Mouse (Mus musculus) erythroblast, embryonic 14.5 days (primary cell): Measurements from ENCODE around the gene Ncf2.
"Not testable (repeated sequence)": the region's sequence is repeated elsewhere in the genome, so short reads cannot be mapped to it uniquely, and the experiment has no call there.

Experiments used
- GATA1 ChIP-seq: IDR thresholded peaks from 2 replicates; pipeline ENCODE4 v1.6.1; 2012; ENCODE audit warnings: low read length, inconsistent platforms, mixed read lengths
- TAL1 ChIP-seq: IDR thresholded peaks from 3 replicates; pipeline ENCODE4 v1.6.1; 2012; ENCODE audit warnings: low read length, inconsistent platforms, mixed read lengths

DNA sequence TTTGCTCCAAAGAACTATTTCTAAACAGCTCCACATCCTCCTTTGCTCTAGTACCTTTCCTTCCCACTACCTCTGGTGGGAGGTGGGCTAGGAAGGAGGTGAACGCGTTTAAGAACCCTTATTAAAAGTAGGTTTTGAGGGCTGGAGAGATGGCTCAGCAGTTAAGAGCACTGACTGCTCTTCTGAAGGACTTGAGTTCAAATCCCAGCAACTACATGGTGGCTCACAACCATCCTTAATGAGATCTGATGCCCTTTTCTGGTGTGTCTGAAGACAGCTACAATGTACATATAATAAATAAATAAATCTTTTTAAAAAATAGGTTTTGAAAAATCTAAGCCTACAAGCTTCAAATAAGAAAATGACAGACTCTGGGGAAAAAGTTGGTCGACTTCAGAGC is 14.5 kb upstream of the Ncf2 start:
- TF ChIP-seq GATA1, TAL1: not testable (repeated sequence)
